In the genomic region with DNA sequence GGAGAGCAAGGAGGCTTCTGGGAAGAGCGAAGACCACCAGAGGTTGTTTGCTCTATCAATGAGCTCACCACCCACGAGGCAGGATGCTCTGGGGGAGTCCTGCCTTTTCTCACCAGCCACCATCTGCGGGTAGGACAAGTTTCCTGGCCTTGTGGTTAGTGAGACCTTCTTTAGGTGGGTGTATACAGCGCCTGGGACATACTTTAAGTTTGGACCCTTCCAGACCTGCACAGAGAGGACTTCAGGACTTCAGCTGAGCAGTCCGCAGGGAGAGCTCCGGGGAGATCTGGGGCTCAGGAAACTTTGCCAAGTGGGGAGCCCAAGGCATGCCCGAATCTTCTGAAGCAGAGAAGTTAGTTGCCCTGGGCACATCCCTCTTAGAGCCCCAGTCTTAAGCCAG, we compare ENCODE assay signal across 8 mouse cellular contexts. TPM values are rescaled to one million over a fixed set of nuclear protein-coding genes. Genes with fewer than 3 reads are reported as not detected.
DNase-seq lines count a peak whose midpoint lies in the region; ATAC-seq lines count a peak whose summit lies in the region.

No protein-coding gene starts in this region.

- peak overlapping the region; percentile 37 for H3K4me3 ChIP-seq in kidney, embryonic 14.5 days (ENCODE audit: low read length)
- peak overlapping the region; percentile 50 for H3K4me3 ChIP-seq in embryonic facial prominence, embryonic 10.5 days
- peak overlapping the region; percentile 41; the same call in 1 of the 2 replicates for H3K4me3 ChIP-seq in intestine, embryonic 16.5 days (ENCODE audit: low read length)
- peak overlapping the region; percentile 35 for H3K4me3 ChIP-seq in neural tube, embryonic 13.5 days

- H3K9ac ChIP-seq in kidney, embryonic 14.5 days (ENCODE audit: low read depth, low read length) = 0 out of 2 replicates have a peak overlapping the region, but pooled peaks have one; percentile 42
- H3K9ac ChIP-seq in intestine, embryonic 16.5 days (ENCODE audit: low read depth, low read length) = no peak overlapping the region; the same call in 1 of the 2 replicates
- H3K9ac ChIP-seq in neural tube, embryonic 13.5 days = 0 out of 2 replicates have a peak overlapping the region, but pooled peaks have one; percentile 41

- no peak for ATAC-seq in kidney, embryonic 14.5 days (ENCODE audit: low FRiP score, low TSS enrichment)
- ATAC-seq in intestine, embryonic 16.5 days = no peak
- no peak for ATAC-seq in neural tube, embryonic 13.5 days (ENCODE audit: low read depth)

- H3K4me2 ChIP-seq in kidney, embryonic 14.5 days (replicated peaks; ENCODE audit: low read depth, low read length) = peak overlapping the region; percentile 71
- peak overlapping the region; percentile 68 for H3K4me2 ChIP-seq in intestine, embryonic 16.5 days (ENCODE audit: low read depth, low read length)
- peak overlapping the region; percentile 66 for H3K4me2 ChIP-seq in neural tube, embryonic 13.5 days

- H3K27me3 ChIP-seq in kidney, embryonic 14.5 days (ENCODE audit: control insufficient read depth, insufficient read depth, low read length) = peaks cover 30% of the 10 kb centered on the region
- peaks cover 81% of the 10 kb centered on the region for H3K27me3 ChIP-seq in embryonic facial prominence, embryonic 10.5 days (replicated peaks; ENCODE audit: low read depth, poor library complexity, severe bottlenecking)
- H3K27me3 ChIP-seq in intestine, embryonic 16.5 days (replicated peaks; ENCODE audit: control insufficient read depth, insufficient read depth, low read length) = peaks cover 11% of the 10 kb centered on the region; the same call in 1 of the 2 replicates
- H3K27me3 ChIP-seq in neural tube, embryonic 13.5 days = peaks cover 85% of the 10 kb centered on the region

- H3K27ac ChIP-seq in kidney, embryonic 14.5 days (ENCODE audit: low read depth, low read length) = no peak overlapping the region
- peak overlapping the region; percentile 36; the same call in 1 of the 2 replicates for H3K27ac ChIP-seq in embryonic facial prominence, embryonic 10.5 days (replicated peaks)
- no peak overlapping the region for H3K27ac ChIP-seq in intestine, embryonic 16.5 days (ENCODE audit: low read length)
- H3K27ac ChIP-seq in neural tube, embryonic 13.5 days (replicated peaks) = no peak overlapping the region

- WGBS in kidney, embryonic 14.5 days = 29% methylated on average over 7 of the region's 7 CpGs
- WGBS in embryonic facial prominence, embryonic 10.5 days = 27% methylated on average over 7 of the region's 7 CpGs
- 20% methylated on average over 7 of the region's 7 CpGs for WGBS in intestine, embryonic 16.5 days
- WGBS in neural tube, embryonic 13.5 days = 26% methylated on average over 7 of the region's 7 CpGs

- H3K9me3 ChIP-seq in kidney, embryonic 14.5 days (ENCODE audit: control insufficient read depth, low read length) = no peaks in the 10 kb centered on the region
- no peaks in the 10 kb centered on the region for H3K9me3 ChIP-seq in embryonic facial prominence, embryonic 10.5 days
- no peaks in the 10 kb centered on the region for H3K9me3 ChIP-seq in intestine, embryonic 16.5 days (ENCODE audit: control insufficient read depth, low read length)
- H3K9me3 ChIP-seq in neural tube, embryonic 13.5 days = no peaks in the 10 kb centered on the region

- no peaks in the 10 kb centered on the region for H3K36me3 ChIP-seq in kidney, embryonic 14.5 days (ENCODE audit: control insufficient read depth, insufficient read depth, low read length)
- H3K36me3 ChIP-seq in embryonic facial prominence, embryonic 10.5 days (replicated peaks) = peaks cover under 1% of the 10 kb centered on the region; the same call in 1 of the 2 replicates
- H3K36me3 ChIP-seq in intestine, embryonic 16.5 days (ENCODE audit: control insufficient read depth, insufficient read depth, low read length) = no peaks in the 10 kb centered on the region
- peaks cover under 1% of the 10 kb centered on the region; the same call in 1 of the 2 replicates for H3K36me3 ChIP-seq in neural tube, embryonic 13.5 days

- no peak for DNase-seq in kidney, postnatal 4 days
- DNase-seq in embryonic facial prominence, embryonic 10.5 days (ENCODE audit: low spot score) = no peak
- DNase-seq in adrenal gland, adult (ENCODE audit: inconsistent age in 2 of 2, low spot score in 1 of 2) = no peak
- DNase-seq in kidney, adult 18-20 months = no peak
- DNase-seq in left cerebral cortex, adult 18-20 months (ENCODE audit: low spot score in 2 of 2) = no peak

- H3K4me1 ChIP-seq in kidney, embryonic 14.5 days (ENCODE audit: control insufficient read depth, insufficient read depth, low read length) = peaks cover 9% of the 10 kb centered on the region; the same call in 1 of the 2 replicates
- H3K4me1 ChIP-seq in embryonic facial prominence, embryonic 10.5 days = peaks cover 51% of the 10 kb centered on the region
- peaks cover 14% of the 10 kb centered on the region; the same call in 1 of the 2 replicates for H3K4me1 ChIP-seq in intestine, embryonic 16.5 days (ENCODE audit: control insufficient read depth, insufficient read depth, low read length)
- H3K4me1 ChIP-seq in neural tube, embryonic 13.5 days (replicated peaks) = peaks cover 12% of the 10 kb centered on the region

RNA-seq across cellular contexts. Expression of a gene that starts 0.5 kb away (rescaled TPM):
- polyA plus RNA-seq in kidney, embryonic 14.5 days (2014; fragmentation: Nextera tagmentation; extraction: Ambion mirVana) = 0.23 and 0.51 TPM in 2 replicates
- polyA plus RNA-seq in embryonic facial prominence, embryonic 10.5 days (2016; fragmentation: Nextera tagmentation; extraction: Ambion mirVana) = 0.57 and 0.67 TPM in 2 replicates
- 0.73 and 0.83 TPM in 2 replicates for polyA plus RNA-seq in intestine, embryonic 16.5 days (2015; fragmentation: Nextera tagmentation; extraction: Ambion mirVana)
- polyA plus RNA-seq in neural tube, embryonic 13.5 days (2015; fragmentation: Nextera tagmentation; extraction: Ambion mirVana) = 0.15 TPM in 1 of 2 replicates, not detected in the other
- total RNA-seq in left cerebral cortex, adult 18-20 months (2021) = under 1 TPM; 0.51 to 0.61 TPM

RNA-seq across cellular contexts. Expression of a gene that starts 15.9 kb away (rescaled TPM):
- 33.5 and 35.3 TPM in 2 replicates for polyA plus RNA-seq in kidney, embryonic 14.5 days (2014; fragmentation: Nextera tagmentation; extraction: Ambion mirVana)
- 32.1 and 33.6 TPM in 2 replicates for polyA plus RNA-seq in embryonic facial prominence, embryonic 10.5 days (2016; fragmentation: Nextera tagmentation; extraction: Ambion mirVana)
- polyA plus RNA-seq in intestine, embryonic 16.5 days (2015; fragmentation: Nextera tagmentation; extraction: Ambion mirVana) = 29.2 and 30.4 TPM in 2 replicates
- 36.8 and 39.1 TPM in 2 replicates for polyA plus RNA-seq in neural tube, embryonic 13.5 days (2015; fragmentation: Nextera tagmentation; extraction: Ambion mirVana)
- 10 to 100 TPM; 37.7 to 50.0 TPM for total RNA-seq in left cerebral cortex, adult 18-20 months (2021)

RNA-seq across cellular contexts. Expression of a gene that starts 16.0 kb away (rescaled TPM):
- polyA plus RNA-seq in kidney, embryonic 14.5 days (2014; fragmentation: Nextera tagmentation; extraction: Ambion mirVana) = 50.4 and 51.6 TPM in 2 replicates
- 69.9 and 72.9 TPM in 2 replicates for polyA plus RNA-seq in embryonic facial prominence, embryonic 10.5 days (2016; fragmentation: Nextera tagmentation; extraction: Ambion mirVana)
- 37.9 and 43.6 TPM in 2 replicates for polyA plus RNA-seq in intestine, embryonic 16.5 days (2015; fragmentation: Nextera tagmentation; extraction: Ambion mirVana)
- 57.4 and 63.7 TPM in 2 replicates for polyA plus RNA-seq in neural tube, embryonic 13.5 days (2015; fragmentation: Nextera tagmentation; extraction: Ambion mirVana)
- 10 to 100 TPM; 25.4 to 28.7 TPM for total RNA-seq in left cerebral cortex, adult 18-20 months (2021)

RNA-seq across cellular contexts. Expression of a gene that starts 16.8 kb away (rescaled TPM):
- polyA plus RNA-seq in kidney, embryonic 14.5 days (2014; fragmentation: Nextera tagmentation; extraction: Ambion mirVana) = 23.2 and 36.1 TPM in 2 replicates
- 51.2 and 59.9 TPM in 2 replicates for polyA plus RNA-seq in embryonic facial prominence, embryonic 10.5 days (2016; fragmentation: Nextera tagmentation; extraction: Ambion mirVana)
- 80.4 and 81.7 TPM in 2 replicates for polyA plus RNA-seq in intestine, embryonic 16.5 days (2015; fragmentation: Nextera tagmentation; extraction: Ambion mirVana)
- 46.6 and 53.8 TPM in 2 replicates for polyA plus RNA-seq in neural tube, embryonic 13.5 days (2015; fragmentation: Nextera tagmentation; extraction: Ambion mirVana)
- 10 to 100 TPM; 25.3 to 27.4 TPM for total RNA-seq in left cerebral cortex, adult 18-20 months (2021)

RNA-seq across cellular contexts. Expression of a gene that starts 27.3 kb away (rescaled TPM):
- polyA plus RNA-seq in kidney, embryonic 14.5 days (2014; fragmentation: Nextera tagmentation; extraction: Ambion mirVana) = 186 and 216 TPM in 2 replicates
- 60.2 and 62.6 TPM in 2 replicates for polyA plus RNA-seq in embryonic facial prominence, embryonic 10.5 days (2016; fragmentation: Nextera tagmentation; extraction: Ambion mirVana)
- 338 and 349 TPM in 2 replicates for polyA plus RNA-seq in intestine, embryonic 16.5 days (2015; fragmentation: Nextera tagmentation; extraction: Ambion mirVana)
- 46.6 and 51.4 TPM in 2 replicates for polyA plus RNA-seq in neural tube, embryonic 13.5 days (2015; fragmentation: Nextera tagmentation; extraction: Ambion mirVana)
- 1 to 10 TPM; 7.9 to 8.7 TPM for total RNA-seq in left cerebral cortex, adult 18-20 months (2021)
